Mouse (Mus musculus): ENCODE measurements around the gene Zfhx3.

The Zfhx3 gene

DNA sequence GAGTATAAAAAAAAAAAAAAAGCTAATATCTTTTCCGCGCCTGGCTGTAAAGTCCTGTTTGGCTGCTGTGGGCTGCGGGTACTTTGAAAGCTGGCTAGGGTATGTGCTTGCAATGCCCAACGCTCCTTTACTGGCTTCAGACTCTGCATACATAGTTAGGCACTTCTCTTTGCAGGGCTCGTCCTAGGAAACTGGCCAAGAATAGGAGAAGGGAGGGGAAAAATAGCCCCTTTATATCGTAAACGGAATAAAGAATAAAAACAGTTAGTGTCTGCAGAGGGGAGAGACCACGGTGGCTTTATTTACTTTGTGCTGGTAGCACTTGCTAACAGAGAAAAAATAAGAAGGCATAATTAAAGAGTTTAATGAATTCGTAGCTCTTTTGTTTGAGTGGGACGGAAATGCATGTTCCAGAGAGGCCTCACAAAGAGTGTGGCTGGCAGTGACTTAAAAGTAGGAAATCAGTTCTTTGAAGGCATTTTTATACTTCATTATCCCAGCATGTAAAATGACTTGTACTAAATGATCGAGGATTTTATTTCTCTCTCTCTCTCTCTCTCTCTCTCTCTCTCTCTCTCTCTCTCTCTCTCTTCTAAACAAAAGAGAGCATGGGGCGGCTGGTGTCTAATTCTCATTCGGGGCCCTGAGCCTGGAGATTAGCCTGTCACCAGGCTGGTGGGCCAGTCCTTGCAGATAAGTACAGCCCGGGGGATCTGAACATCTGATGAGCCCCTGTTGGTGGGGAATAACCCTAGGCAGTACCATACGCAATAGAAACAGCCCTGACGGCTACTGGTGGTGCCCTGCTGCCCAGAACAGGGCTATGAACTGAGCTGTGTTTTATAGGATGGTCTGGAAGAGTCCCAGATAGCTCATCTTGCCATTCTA, 159.8 kb downstream of the Zfhx3 start:
- DNase-seq, result no peak

DNA sequence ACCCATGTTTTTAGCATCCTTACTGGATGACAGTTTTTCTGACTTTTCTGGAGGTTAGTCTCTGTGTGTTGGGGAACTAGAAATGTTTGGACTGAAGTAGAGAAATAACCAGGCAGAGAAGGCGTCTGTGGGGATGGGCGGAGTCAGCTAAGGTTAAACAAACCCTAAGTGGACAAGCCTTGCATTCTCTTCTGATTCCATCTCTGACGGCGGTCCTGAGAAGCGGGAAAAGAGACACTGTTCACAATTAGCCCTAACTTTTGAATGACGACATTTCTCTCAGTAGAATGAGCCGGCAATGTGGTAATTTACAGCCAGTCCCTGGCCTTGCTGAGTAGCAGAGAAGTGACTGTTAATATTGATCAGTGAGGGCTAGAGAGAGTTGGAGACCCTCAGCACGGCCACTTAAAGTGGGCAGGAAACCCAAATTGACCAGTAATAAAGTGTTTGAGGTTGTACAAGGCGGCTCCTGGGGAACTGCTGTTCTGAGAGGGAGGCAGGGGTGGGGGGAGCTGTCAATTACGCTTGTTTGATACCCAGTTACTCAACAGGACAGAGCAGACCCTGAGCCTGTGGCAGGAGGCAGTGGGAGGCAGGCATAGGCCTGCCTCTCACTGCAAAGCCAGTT, 162.1 kb downstream of the Zfhx3 start:
- no peak for DNase-seq

GRCm38 (mm10) chr8:108125053-108125452, 182.6 kb downstream of the Zfhx3 start:
- no peak for DNase-seq

- no peak for DNase-seq
Observed at GRCm38 (mm10) chr8:108125491-108125890, 183.0 kb downstream of the Zfhx3 start.

DNA sequence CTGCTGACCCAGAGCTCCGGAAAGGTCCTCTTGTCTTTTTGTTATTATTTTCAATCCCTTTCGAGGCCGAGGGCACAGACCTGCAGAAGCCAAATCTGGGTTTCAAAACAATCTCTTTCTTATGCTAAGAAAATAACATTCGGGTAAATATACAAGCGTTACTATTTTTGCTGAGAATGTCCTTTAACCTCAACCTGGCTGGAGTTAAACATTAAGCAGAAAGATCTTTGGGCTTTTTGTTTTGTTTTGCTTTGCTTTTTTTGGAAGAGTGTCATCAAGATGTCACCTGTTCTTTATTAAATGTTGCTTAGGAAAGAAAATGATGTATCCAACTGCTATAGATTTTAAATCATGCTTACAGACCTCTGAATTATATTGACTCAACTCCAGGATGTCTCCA, 204.1 kb downstream of the Zfhx3 start:
- DNase-seq, result no peak

GRCm38 (mm10) chr8:108148599-108149249, 206.3 kb downstream of the Zfhx3 start:
- DNase-seq, result no peak

GRCm38 (mm10) chr8:108170804-108171203, 228.4 kb downstream of the Zfhx3 start:
- DNase-seq, result no peak

DNA sequence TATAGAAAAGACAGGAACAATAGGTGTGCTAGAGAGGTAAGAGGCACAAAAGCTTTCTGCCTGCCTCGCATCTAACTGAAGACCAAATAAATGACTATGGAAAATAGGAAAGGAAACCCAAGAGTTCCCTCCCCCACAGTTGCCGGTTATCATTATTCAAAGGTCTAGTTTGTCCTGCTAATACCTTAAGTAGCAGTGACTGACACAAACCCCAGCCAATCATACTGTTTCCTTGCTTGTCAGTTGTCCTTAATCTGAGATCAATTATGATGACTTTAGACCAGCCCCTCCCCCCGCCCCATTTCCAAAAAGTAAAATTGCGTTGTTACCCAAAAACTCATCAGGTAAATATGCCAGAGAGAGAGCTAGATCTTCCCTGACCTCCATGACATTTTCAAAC, 240.9 kb downstream of the Zfhx3 start:
- no peak for DNase-seq

- DNase-seq, result no peak
Observed at GRCm38 (mm10) chr8:108183948-108184347, 241.5 kb downstream of the Zfhx3 start.

DNA sequence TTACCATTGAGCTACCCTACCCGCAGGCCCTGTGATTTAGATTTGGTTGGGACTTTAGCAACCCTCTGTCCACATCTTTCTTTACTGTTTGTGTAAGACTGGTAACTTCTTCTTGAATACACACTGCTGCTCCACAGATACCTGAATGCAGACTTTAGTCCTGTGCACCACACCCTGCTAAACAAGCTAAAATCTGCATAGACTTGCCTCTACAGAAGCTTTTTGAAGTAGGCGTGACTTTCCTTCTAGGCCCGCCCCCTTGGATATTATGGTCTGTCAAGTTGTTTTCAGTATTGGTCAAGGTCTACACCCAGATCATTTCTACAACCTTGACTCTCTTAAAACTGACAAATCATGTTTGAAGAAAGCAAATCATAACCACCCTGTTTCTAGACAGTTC, 243.8 kb downstream of the Zfhx3 start:
- DNase-seq, result no peak

GRCm38 (mm10) chr8:108188044-108188443, 245.6 kb downstream of the Zfhx3 start:
- DNase-seq, result no peak

DNA sequence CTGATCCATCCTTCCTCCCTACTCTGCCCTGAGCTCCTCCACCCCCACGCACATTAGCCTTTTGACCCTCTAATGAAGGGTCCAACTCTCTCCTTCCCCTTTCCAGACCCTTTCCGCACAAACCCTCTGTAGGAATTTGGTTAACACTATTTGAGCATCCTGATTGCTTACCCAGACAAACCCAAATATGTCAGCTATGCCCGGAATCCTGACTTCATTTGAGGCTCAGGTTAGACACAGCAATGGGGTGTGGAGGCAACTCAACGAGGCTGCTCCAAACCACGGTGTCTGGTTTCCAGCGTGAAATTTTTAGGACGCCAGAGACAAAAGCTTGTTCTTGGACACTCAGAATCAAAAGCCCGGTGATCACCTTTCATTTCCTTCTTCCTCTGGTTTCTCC, 252.1 kb downstream of the Zfhx3 start:
- no peak for DNase-seq

DNA sequence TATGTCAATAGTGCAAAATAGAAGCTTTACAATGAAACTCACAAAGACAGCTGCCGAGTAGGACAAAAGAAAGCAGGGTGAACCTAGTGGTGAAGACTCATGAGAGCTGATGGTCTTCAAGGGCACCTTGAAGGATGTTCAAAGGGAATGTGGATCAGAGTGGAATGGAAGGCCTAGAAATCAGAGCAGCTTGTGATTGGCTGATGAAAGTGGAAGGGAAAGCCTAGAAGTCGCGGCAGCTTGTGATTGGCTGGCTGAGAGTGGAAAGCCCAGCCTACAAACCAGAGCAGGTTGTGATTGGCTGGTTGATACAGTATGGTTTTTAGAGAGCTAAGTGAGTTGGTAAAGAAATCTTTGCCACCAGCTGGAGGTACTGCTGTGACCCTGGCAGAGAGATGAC, 272.6 kb downstream of the Zfhx3 start:
- DNase-seq, result no peak

DNA sequence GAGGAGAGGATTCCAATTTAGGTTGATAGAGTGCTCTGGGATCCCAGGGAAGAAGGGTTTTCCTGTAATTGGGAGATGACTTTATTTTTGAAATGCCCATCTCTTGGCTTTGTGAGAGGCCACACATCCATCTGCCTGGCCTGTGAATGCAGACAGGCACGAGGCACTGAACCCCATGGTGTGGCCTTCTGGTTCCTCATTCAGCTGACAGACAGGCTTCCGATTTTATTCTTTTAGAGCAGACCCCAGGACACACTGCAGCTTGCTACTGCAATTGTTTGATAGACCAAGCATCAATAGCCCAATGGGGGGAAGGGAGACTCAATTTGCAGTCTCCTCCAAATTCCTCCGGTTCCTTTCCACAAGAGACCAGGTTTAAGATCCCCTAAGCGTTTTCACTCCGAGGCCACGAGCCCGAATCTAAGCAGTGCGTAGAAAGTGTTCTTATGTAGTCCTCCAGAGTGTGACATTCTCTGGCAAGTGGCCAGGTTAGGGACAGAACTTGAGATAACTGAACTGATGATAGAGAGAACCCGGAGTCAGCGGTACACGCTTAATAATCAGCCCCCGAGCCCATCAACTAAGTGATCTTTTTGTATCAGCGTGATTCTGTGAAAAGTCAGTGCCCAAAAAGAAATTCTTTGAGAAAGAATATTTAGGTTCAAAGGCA, 275.9 kb downstream of the Zfhx3 start:
- DNase-seq, result no peak

- DNase-seq, result no peak
Observed at GRCm38 (mm10) chr8:108220511-108220910, 278.1 kb downstream of the Zfhx3 start.

DNA sequence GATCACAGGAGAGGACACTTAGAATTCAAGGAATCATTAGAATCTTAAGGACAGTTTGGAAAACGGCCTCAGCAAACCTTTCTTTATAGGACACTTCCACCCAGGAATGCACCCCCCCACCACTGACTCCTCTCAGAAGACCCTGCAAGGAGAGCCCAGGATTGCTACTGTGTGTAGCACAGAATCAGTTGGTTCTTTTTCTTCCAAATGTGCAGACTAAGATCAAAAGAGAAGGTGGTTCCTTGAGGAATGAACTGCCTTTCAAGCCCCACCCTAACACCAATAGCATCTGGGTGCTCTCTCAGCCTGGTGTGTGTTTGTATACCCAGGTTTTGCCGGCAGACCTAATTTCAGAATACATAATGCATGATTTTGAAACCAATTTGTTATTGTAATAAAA, 279.6 kb downstream of the Zfhx3 start:
- DNase-seq, result no peak

- DNase-seq, result no peak
Observed at GRCm38 (mm10) chr8:108232326-108232725, 289.9 kb downstream of the Zfhx3 start.

GRCm38 (mm10) chr8:108234481-108234880, 292.0 kb downstream of the Zfhx3 start:
- no peak for DNase-seq

DNA sequence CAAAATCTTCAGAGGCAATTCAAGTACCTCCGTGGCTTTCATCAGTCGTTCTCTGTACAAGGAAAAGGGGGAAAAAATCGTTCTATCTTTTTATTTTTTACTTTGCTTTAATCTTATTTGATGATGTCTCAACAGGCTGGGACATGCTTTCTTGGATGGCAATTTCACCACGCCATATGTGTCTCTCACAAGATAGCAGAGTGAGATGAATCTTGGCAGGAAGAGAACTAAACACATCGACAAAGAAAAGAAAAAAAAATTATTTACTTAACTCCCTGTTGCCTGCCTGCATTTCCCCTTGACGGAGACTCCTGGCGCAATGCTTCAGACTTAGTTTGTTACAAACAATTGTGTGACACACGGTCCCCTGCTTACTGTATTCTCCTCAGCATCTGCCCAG, 294.3 kb downstream of the Zfhx3 start:
- DNase-seq, result no peak

- no peak for DNase-seq
Observed at GRCm38 (mm10) chr8:108239531-108239930, 297.1 kb downstream of the Zfhx3 start.

- no peak for DNase-seq
Observed at GRCm38 (mm10) chr8:108241041-108241690, 298.7 kb downstream of the Zfhx3 start.

- DNase-seq, result no peak
Observed at GRCm38 (mm10) chr8:108243270-108243669, 300.8 kb downstream of the Zfhx3 start.
